Mouse (Mus musculus): Measurements from ENCODE around the gene Xpr1. TPM values are rescaled to one million over a fixed set of nuclear protein-coding genes. Genes with fewer than 3 reads are reported as not detected.

Gene Xpr1
- polyA plus RNA-seq, 1 experiment from 2014 or later = 10.1 TPM

GRCm38 (mm10) chr1:155394021-155394420 is 23.2 kb downstream of the Xpr1 start:
- no peak for ATAC-seq (replicated peaks; ENCODE audit: insufficient number of reproducible peaks, low FRiP score, low TSS enrichment)
- Histone ChIP-seq H3K9ac (ENCODE audit: low read depth, low read length) (no peak overlapping the region), H3K27me3 (ENCODE audit: control insufficient read depth, insufficient read depth, low read length) (no peaks in the 10 kb centered on the region), H3K4me1 (ENCODE audit: control insufficient read depth, insufficient read depth, low read length) (no peaks in the 10 kb centered on the region; the same call in 1 of the 2 replicates), H3K4me2 (no peak overlapping the region), H3K27ac (ENCODE audit: low read depth, low read length) (no peak overlapping the region), H3K9me3 (replicated peaks; ENCODE audit: control insufficient read depth, low read length) (no peaks in the 10 kb centered on the region), H3K36me3 (ENCODE audit: control insufficient read depth, insufficient read depth, low read length) (no peaks in the 10 kb centered on the region), H3K4me3 (ENCODE audit: low read depth, low read length) (no peak overlapping the region)
- 45% methylated on average over 2 of the region's 2 CpGs for WGBS (ENCODE audit: insufficient replicate concordance)

DNA sequence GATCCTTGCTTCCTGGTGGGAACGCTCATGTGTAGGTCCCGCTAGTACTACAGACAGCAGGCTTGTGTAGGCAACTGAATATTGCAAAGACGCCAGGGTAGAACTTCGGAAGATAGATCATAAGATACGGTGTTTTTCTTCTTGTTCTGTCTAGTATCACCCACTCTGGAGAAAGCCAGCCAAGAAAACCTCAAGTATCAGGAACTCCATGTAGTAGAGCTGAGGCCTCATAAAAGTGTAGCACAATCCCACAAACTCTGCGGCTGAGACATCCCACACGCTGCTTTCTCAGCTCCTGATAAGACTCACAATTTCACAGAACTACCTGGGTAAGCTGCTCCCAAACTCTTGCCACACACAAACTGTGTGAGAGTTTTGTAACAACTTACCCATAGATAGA is 24.4 kb downstream of the Xpr1 start:
- Histone ChIP-seq H3K9ac (ENCODE audit: low read depth, low read length) (no peak overlapping the region), H3K4me1 (ENCODE audit: control insufficient read depth, insufficient read depth, low read length) (no peaks in the 10 kb centered on the region; the same call in 1 of the 2 replicates), H3K27ac (ENCODE audit: low read depth, low read length) (no peak overlapping the region), H3K36me3 (ENCODE audit: control insufficient read depth, insufficient read depth, low read length) (no peaks in the 10 kb centered on the region), H3K9me3 (replicated peaks; ENCODE audit: control insufficient read depth, low read length) (no peaks in the 10 kb centered on the region), H3K4me3 (ENCODE audit: low read depth, low read length) (no peak overlapping the region), H3K27me3 (ENCODE audit: control insufficient read depth, insufficient read depth, low read length) (no peaks in the 10 kb centered on the region), H3K4me2 (no peak overlapping the region)
- ATAC-seq (replicated peaks; ENCODE audit: insufficient number of reproducible peaks, low FRiP score, low TSS enrichment) = no peak
- whole genome bisulfite sequencing (ENCODE audit: insufficient replicate concordance) = 89% methylated on average over 7 of the region's 7 CpGs

- Histone ChIP-seq H3K4me3 (ENCODE audit: low read depth, low read length) (no peak overlapping the region), H3K4me1 (ENCODE audit: control insufficient read depth, insufficient read depth, low read length) (no peaks in the 10 kb centered on the region; the same call in 1 of the 2 replicates), H3K4me2 (no peak overlapping the region), H3K9ac (ENCODE audit: low read depth, low read length) (no peak overlapping the region), H3K9me3 (replicated peaks; ENCODE audit: control insufficient read depth, low read length) (no peaks in the 10 kb centered on the region), H3K27ac (ENCODE audit: low read depth, low read length) (no peak overlapping the region), H3K27me3 (ENCODE audit: control insufficient read depth, insufficient read depth, low read length) (no peaks in the 10 kb centered on the region), H3K36me3 (ENCODE audit: control insufficient read depth, insufficient read depth, low read length) (no peaks in the 10 kb centered on the region)
- ATAC-seq (replicated peaks; ENCODE audit: insufficient number of reproducible peaks, low FRiP score, low TSS enrichment) = no peak
- WGBS (ENCODE audit: insufficient replicate concordance) = 57% methylated on average over 4 of the region's 4 CpGs
These were observed 25.7 kb downstream of the Xpr1 start for GRCm38 (mm10) chr1:155391537-155391936.

DNA sequence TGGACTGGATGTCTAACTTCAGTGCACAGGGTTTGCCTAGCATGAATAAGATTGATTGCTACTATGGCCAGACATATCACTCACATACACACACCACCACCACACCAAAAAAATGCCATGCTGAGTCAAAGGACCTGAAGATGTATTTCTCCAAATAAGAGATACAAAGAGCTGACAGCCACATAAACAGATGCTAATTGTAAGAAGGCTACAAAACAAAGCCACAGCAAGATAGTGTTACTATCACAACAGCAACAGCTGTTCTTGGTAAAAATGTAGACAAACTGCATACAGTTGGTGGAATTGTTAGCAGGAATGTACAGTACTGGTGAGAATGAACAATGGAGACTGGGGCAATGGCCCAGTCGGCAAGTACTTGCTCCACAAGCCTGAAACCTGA is 28.8 kb downstream of the Xpr1 start:
- no peak overlapping the region for H3K9ac ChIP-seq (ENCODE audit: low read depth, low read length)
- H3K4me3 ChIP-seq (ENCODE audit: low read depth, low read length) = no peak overlapping the region
- H3K4me1 ChIP-seq (ENCODE audit: control insufficient read depth, insufficient read depth, low read length) = no peaks in the 10 kb centered on the region; the same call in 1 of the 2 replicates
- H3K27me3 ChIP-seq (ENCODE audit: control insufficient read depth, insufficient read depth, low read length) = no peaks in the 10 kb centered on the region
- H3K9me3 ChIP-seq (replicated peaks; ENCODE audit: control insufficient read depth, low read length) = no peaks in the 10 kb centered on the region
- WGBS (ENCODE audit: insufficient replicate concordance) = 61% methylated on average over 1 of the region's 1 CpGs
- no peak overlapping the region for H3K4me2 ChIP-seq
- no peak for ATAC-seq (replicated peaks; ENCODE audit: insufficient number of reproducible peaks, low FRiP score, low TSS enrichment)
- H3K27ac ChIP-seq (ENCODE audit: low read depth, low read length) = no peak overlapping the region
- H3K36me3 ChIP-seq (ENCODE audit: control insufficient read depth, insufficient read depth, low read length) = no peaks in the 10 kb centered on the region

DNA sequence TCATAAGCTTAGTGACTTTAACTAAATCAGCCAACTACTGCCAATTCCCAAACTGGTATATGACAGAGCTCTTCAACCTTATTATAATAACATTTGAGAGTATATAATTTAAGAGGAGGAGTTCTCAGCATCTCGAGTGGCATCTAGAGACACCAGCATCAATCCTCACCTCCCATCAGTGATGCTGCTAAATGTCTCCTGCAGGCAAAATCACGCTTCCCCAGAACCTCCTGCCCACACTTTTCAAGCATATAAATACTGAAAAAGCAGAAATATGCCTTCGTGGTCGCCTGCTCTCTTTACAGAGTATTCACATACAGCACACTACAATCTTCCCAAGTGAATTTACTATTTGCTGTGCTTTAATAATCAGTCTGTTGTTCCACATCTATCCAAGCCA is 30.7 kb downstream of the Xpr1 start:
- H3K4me1 ChIP-seq (ENCODE audit: control insufficient read depth, insufficient read depth, low read length) = no peaks in the 10 kb centered on the region; the same call in 1 of the 2 replicates
- no peak overlapping the region for H3K4me2 ChIP-seq
- H3K4me3 ChIP-seq (ENCODE audit: low read depth, low read length) = no peak overlapping the region
- H3K9ac ChIP-seq (ENCODE audit: low read depth, low read length) = no peak overlapping the region
- ATAC-seq (replicated peaks; ENCODE audit: insufficient number of reproducible peaks, low FRiP score, low TSS enrichment) = no peak
- H3K27me3 ChIP-seq (ENCODE audit: control insufficient read depth, insufficient read depth, low read length) = no peaks in the 10 kb centered on the region
- H3K9me3 ChIP-seq (replicated peaks; ENCODE audit: control insufficient read depth, low read length) = no peaks in the 10 kb centered on the region
- no peaks in the 10 kb centered on the region for H3K36me3 ChIP-seq (ENCODE audit: control insufficient read depth, insufficient read depth, low read length)
- no peak overlapping the region for H3K27ac ChIP-seq (ENCODE audit: low read depth, low read length)
- 84% methylated on average over 4 of the region's 4 CpGs for WGBS (ENCODE audit: insufficient replicate concordance)

DNA sequence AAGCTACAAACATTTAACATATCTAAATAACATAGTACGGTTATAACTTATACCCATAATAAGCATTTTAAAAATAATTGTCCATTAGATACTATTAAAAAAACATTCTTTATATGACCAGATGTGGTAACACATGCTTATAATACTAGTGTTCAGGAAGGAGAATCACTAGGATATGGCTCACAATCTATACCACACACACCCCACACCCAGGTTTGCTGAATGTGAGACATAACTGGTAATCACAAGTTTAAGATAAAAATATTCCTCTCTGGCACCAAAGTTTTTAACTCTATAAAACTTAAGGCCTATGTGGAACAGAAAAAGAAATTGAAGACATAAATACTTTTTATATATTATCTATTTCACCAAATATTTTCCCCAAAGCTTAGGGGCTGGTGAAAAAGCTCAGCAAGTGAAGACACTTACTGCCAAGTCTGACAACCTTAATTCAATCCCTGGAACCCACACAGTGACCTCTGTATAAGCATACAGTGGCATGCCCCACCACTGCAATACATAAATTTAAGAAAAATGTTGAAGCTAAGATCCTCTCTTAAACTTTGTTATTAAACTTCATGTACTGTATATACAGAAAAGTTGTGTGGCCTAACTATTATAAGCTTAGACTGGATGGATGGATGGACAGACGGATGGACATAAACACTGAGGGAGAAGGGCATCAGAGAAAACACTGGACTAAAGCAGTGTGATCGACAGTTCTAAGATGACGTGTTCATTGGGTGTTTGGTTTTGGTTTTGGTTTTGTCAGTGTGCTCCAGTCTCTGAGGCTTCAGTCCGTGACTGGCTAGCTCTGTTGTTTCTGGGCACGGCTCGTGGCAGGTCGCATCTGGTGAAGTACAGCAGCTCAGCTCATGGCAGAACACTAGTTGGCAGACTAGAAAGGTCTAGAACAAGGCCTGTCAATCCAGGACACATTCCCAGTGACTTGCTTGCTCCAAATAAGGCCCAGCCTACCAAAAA is 33.6 kb downstream of the Xpr1 start:
- ATAC-seq (replicated peaks; ENCODE audit: insufficient number of reproducible peaks, low FRiP score, low TSS enrichment) = no peak
- Histone ChIP-seq H3K4me1 (ENCODE audit: control insufficient read depth, insufficient read depth, low read length) (no peaks in the 10 kb centered on the region), H3K27me3 (ENCODE audit: control insufficient read depth, insufficient read depth, low read length) (no peaks in the 10 kb centered on the region), H3K9ac (ENCODE audit: low read depth, low read length) (no peak overlapping the region), H3K4me3 (ENCODE audit: low read depth, low read length) (no peak overlapping the region), H3K9me3 (replicated peaks; ENCODE audit: control insufficient read depth, low read length) (no peaks in the 10 kb centered on the region), H3K27ac (ENCODE audit: low read depth, low read length) (no peak overlapping the region), H3K4me2 (no peak overlapping the region), H3K36me3 (ENCODE audit: control insufficient read depth, insufficient read depth, low read length) (no peaks in the 10 kb centered on the region)
- WGBS (ENCODE audit: insufficient replicate concordance) = 88% methylated on average over 8 of the region's 8 CpGs

DNA sequence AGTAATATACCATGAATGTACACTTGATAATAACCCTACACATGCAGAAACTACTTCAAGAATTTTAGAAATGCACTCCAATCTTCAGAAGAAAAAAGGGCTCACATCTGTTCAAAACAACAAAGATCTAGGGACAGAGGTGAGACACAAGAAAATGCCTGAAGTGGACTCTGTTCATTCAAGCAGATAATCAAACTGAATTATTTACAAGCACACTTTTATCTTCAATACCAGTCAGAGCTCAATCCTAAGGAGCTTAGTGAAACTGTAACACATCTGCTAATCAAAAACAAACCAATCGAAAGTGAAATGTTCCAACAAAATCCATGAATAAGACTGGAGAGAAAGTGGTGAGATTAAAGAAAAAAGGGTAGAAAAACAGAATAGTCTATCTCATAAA is 35.3 kb downstream of the Xpr1 start:
- no peak for ATAC-seq (replicated peaks; ENCODE audit: insufficient number of reproducible peaks, low FRiP score, low TSS enrichment)
- H3K27ac ChIP-seq (ENCODE audit: low read depth, low read length) = no peak overlapping the region
- H3K9ac ChIP-seq (ENCODE audit: low read depth, low read length) = no peak overlapping the region
- no peaks in the 10 kb centered on the region for H3K36me3 ChIP-seq (ENCODE audit: control insufficient read depth, insufficient read depth, low read length)
- 80% methylated on average over 1 of the region's 1 CpGs for WGBS (ENCODE audit: insufficient replicate concordance)
- no peaks in the 10 kb centered on the region for H3K4me1 ChIP-seq (ENCODE audit: control insufficient read depth, insufficient read depth, low read length)
- H3K27me3 ChIP-seq (ENCODE audit: control insufficient read depth, insufficient read depth, low read length) = no peaks in the 10 kb centered on the region
- H3K4me2 ChIP-seq = no peak overlapping the region
- no peaks in the 10 kb centered on the region for H3K9me3 ChIP-seq (replicated peaks; ENCODE audit: control insufficient read depth, low read length)
- no peak overlapping the region for H3K4me3 ChIP-seq (ENCODE audit: low read depth, low read length)

- no peak overlapping the region for H3K9ac ChIP-seq (ENCODE audit: low read depth, low read length)
- no peak overlapping the region for H3K4me2 ChIP-seq
- no peaks in the 10 kb centered on the region for H3K4me1 ChIP-seq (ENCODE audit: control insufficient read depth, insufficient read depth, low read length)
- no peaks in the 10 kb centered on the region for H3K27me3 ChIP-seq (ENCODE audit: control insufficient read depth, insufficient read depth, low read length)
- 86% methylated on average over 1 of the region's 1 CpGs for WGBS (ENCODE audit: insufficient replicate concordance)
- H3K27ac ChIP-seq (ENCODE audit: low read depth, low read length) = no peak overlapping the region
- no peak overlapping the region for H3K4me3 ChIP-seq (ENCODE audit: low read depth, low read length)
- H3K9me3 ChIP-seq (replicated peaks; ENCODE audit: control insufficient read depth, low read length) = no peaks in the 10 kb centered on the region
- ATAC-seq (replicated peaks; ENCODE audit: insufficient number of reproducible peaks, low FRiP score, low TSS enrichment) = no peak
- no peaks in the 10 kb centered on the region for H3K36me3 ChIP-seq (ENCODE audit: control insufficient read depth, insufficient read depth, low read length)
These were observed 37.9 kb downstream of the Xpr1 start for GRCm38 (mm10) chr1:155379289-155379688.

- H3K4me2 ChIP-seq = no peak overlapping the region
These were observed 44.4 kb downstream of the Xpr1 start for GRCm38 (mm10) chr1:155372821-155373220.

More at GRCm38 (mm10) chr1:155372821-155373220, 44.4 kb downstream of the Xpr1 start:
- no peaks in the 10 kb centered on the region for H3K9me3 ChIP-seq (replicated peaks; ENCODE audit: control insufficient read depth, low read length)
- H3K27me3 ChIP-seq (ENCODE audit: control insufficient read depth, insufficient read depth, low read length) = no peaks in the 10 kb centered on the region
- WGBS (ENCODE audit: insufficient replicate concordance) = 70% methylated on average over 1 of the region's 1 CpGs
- H3K27ac ChIP-seq (ENCODE audit: low read depth, low read length) = no peak overlapping the region
- H3K4me3 ChIP-seq (ENCODE audit: low read depth, low read length) = no peak overlapping the region
- H3K36me3 ChIP-seq (ENCODE audit: control insufficient read depth, insufficient read depth, low read length) = no peaks in the 10 kb centered on the region
- no peak overlapping the region for H3K9ac ChIP-seq (ENCODE audit: low read depth, low read length)
- peaks cover 6% of the 10 kb centered on the region; the same call in 1 of the 2 replicates for H3K4me1 ChIP-seq (ENCODE audit: control insufficient read depth, insufficient read depth, low read length)
- ATAC-seq (replicated peaks; ENCODE audit: insufficient number of reproducible peaks, low FRiP score, low TSS enrichment) = no peak

Measured in heart, embryonic 11.5 days (tissue).